ENCODE assay signal across 27 mouse cellular contexts in genomic region chr10:81145307-81145706, GRCm38 (mm10). TPM values are rescaled to one million over a fixed set of nuclear protein-coding genes. Genes with fewer than 3 reads are reported as not detected.
DNase-seq lines count a peak whose midpoint lies in the region; ATAC-seq and TF ChIP-seq lines count a peak whose summit lies in the region.
"Had no signal": no experiment of that assay in that cellular context is flagged by ENCODE, and none has a peak within 500 bp of the region (broad histone marks: within the 10 kb centered on the region; RNA-seq: fewer than 3 reads in every experiment).

No protein-coding gene starts in this region.

- no peak for ATAC-seq in heart, embryonic 12.5 days (ENCODE audit: insufficient number of reproducible peaks, low FRiP score)
- ATAC-seq: activated CD4-positive, CD25-positive, alpha-beta regulatory T cell, adult 4 months; inflammation-experienced regulatory T-cells, adult 6 months; midbrain, embryonic 13.5 days; Patski had no signal

- peaks cover 58% of the 10 kb centered on the region for H3K4me1 ChIP-seq in heart, embryonic 12.5 days (replicated peaks)
- H3K4me1 ChIP-seq in heart, adult 2 months (ENCODE audit: control insufficient read depth, insufficient read depth, low read length) = peaks cover 18% of the 10 kb centered on the region
- peaks cover 97% of the 10 kb centered on the region for H3K4me1 ChIP-seq in E14TG2a.4 (replicated peaks; ENCODE audit: low read depth, low read length)
- H3K4me1 ChIP-seq in embryonic fibroblast, embryonic 13.5 days (ENCODE audit: control insufficient read depth, insufficient read depth, low read length) = peaks cover 16% of the 10 kb centered on the region
- H3K4me1 ChIP-seq in olfactory bulb, adult 2 months (ENCODE audit: control insufficient read depth, insufficient read depth, low read length) = peaks cover 66% of the 10 kb centered on the region

- H3K27ac ChIP-seq in heart, embryonic 12.5 days (ENCODE audit: poor library complexity, severe bottlenecking) = no peak overlapping the region
- H3K27ac ChIP-seq in heart, adult 2 months = no peak overlapping the region
- H3K27ac ChIP-seq in embryonic fibroblast, embryonic 13.5 days (ENCODE audit: insufficient read depth, low read length) = peak overlapping the region; percentile 3; the same call in 1 of the 2 replicates
- H3K27ac ChIP-seq in olfactory bulb, adult 2 months (ENCODE audit: insufficient read depth, low read depth, low read length) = 0 out of 2 replicates have a peak overlapping the region, but pooled peaks have one; percentile 7
- H3K27ac ChIP-seq: heart, embryonic 15.5 days; kidney, postnatal 0 days; limb, embryonic 13.5 days; midbrain, embryonic 13.5 days had no signal

- TF ChIP-seq POLR2A in heart, adult 2 months (IDR thresholded peaks at IDR 0.05; ENCODE audit: insufficient read depth, low read depth, low read length) = no peak
- no peak for TF ChIP-seq POLR2A in embryonic fibroblast, embryonic 13.5 days (IDR thresholded peaks at IDR 0.05; ENCODE audit: low read depth, low read length)
- no peak for TF ChIP-seq POLR2A in olfactory bulb, adult 2 months (IDR thresholded peaks at IDR 0.05; ENCODE audit: insufficient read depth, low read depth, low read length)

- intact Hi-C loops in heart, adult 2 months (cut with DNase I) = no loop called here

- no peaks in the 10 kb centered on the region for H3K9me3 ChIP-seq in heart, embryonic 12.5 days (replicated peaks)
- H3K9me3 ChIP-seq in E14TG2a.4 (ENCODE audit: low read length) = no peaks in the 10 kb centered on the region
- H3K9me3 ChIP-seq: forebrain, embryonic 12.5 days; heart, embryonic 15.5 days; limb, embryonic 13.5 days; midbrain, embryonic 13.5 days had no signal

- H3K36me3 ChIP-seq in heart, embryonic 12.5 days = peaks cover 78% of the 10 kb centered on the region
- H3K36me3 ChIP-seq in heart, adult 2 months (ENCODE audit: control insufficient read depth, insufficient read depth, low read length) = no peaks in the 10 kb centered on the region; the same call in 1 of the 2 replicates
- peaks cover 70% of the 10 kb centered on the region for H3K36me3 ChIP-seq in E14TG2a.4 (ENCODE audit: insufficient read depth, low read length)

- no peak overlapping the region for H3K4me2 ChIP-seq in heart, embryonic 12.5 days
- H3K4me2 ChIP-seq: forebrain, embryonic 12.5 days; heart, embryonic 15.5 days; limb, embryonic 13.5 days; lung, embryonic 14.5 days; midbrain, embryonic 13.5 days had no signal

- H3K79me2 ChIP-seq in heart, adult 2 months (replicated peaks; ENCODE audit: control insufficient read depth, insufficient read depth, low read length) = peaks cover 28% of the 10 kb centered on the region

- H3K4me3 ChIP-seq in heart, embryonic 12.5 days = no peak overlapping the region
- no peak overlapping the region for H3K4me3 ChIP-seq in heart, adult 2 months
- H3K4me3 ChIP-seq in E14TG2a.4 (replicated peaks; ENCODE audit: low read length) = peak overlapping the region; percentile 92
- H3K4me3 ChIP-seq in embryonic fibroblast, embryonic 13.5 days (ENCODE audit: insufficient read depth, low read length) = no peak overlapping the region
- H3K4me3 ChIP-seq in olfactory bulb, adult 2 months (ENCODE audit: insufficient read depth, low read depth, low read length) = no peak overlapping the region
- H3K4me3 ChIP-seq: forebrain, embryonic 12.5 days; heart, embryonic 15.5 days; left cerebral cortex, adult 2 months; limb, embryonic 13.5 days; midbrain, embryonic 13.5 days had no signal

- no peaks in the 10 kb centered on the region for H3K27me3 ChIP-seq in heart, embryonic 12.5 days (replicated peaks)
- no peaks in the 10 kb centered on the region for H3K27me3 ChIP-seq in heart, adult 2 months (ENCODE audit: control insufficient read depth, insufficient read depth, low read length)
- H3K27me3 ChIP-seq in E14TG2a.4 (ENCODE audit: insufficient read depth, low read length) = no peaks in the 10 kb centered on the region
- H3K27me3 ChIP-seq: forebrain, embryonic 12.5 days; heart, embryonic 15.5 days; limb, embryonic 13.5 days; midbrain, embryonic 13.5 days; Patski had no signal

- 90% methylated on average over 6 of the region's 6 CpGs for WGBS in heart, embryonic 12.5 days
- WGBS in heart, adult 2 months = 84% methylated on average over 6 of the region's 6 CpGs
- 79% methylated on average over 6 of the region's 6 CpGs for WGBS in olfactory bulb, adult 2 months

- TF ChIP-seq EP300 in heart, adult 2 months (IDR thresholded peaks at IDR 0.05; ENCODE audit: insufficient read depth, low read depth, low read length) = no peak

- no peak for TF ChIP-seq CTCF in heart, adult 2 months (IDR thresholded peaks at IDR 0.05)
- no peak for TF ChIP-seq CTCF in E14TG2a.4 (conservative IDR thresholded peaks at IDR 0.05; ENCODE audit: low read length)
- TF ChIP-seq CTCF in embryonic fibroblast, embryonic 13.5 days (IDR thresholded peaks at IDR 0.05; ENCODE audit: borderline replicate concordance, insufficient read depth, low read length) = no peak
- TF ChIP-seq CTCF in olfactory bulb, adult 2 months (IDR thresholded peaks at IDR 0.05; ENCODE audit: insufficient read depth, low read depth, low read length) = no peak

- DNase-seq in heart, adult 2 months = no peak
- DNase-seq in Muller cell, postnatal 12 days (ENCODE audit: inconsistent ontology term) = no peak
- DNase-seq in heart, adult 18-20 months = no peak
- DNase-seq in cerebellum, adult 8-10 months = no peak
- DNase-seq: cerebellum, adult 9-11 months; lung, embryonic 14.5 days; spleen, adult 18-20 months; thymus, postnatal 25 days had no signal

- H3K9ac ChIP-seq in heart, embryonic 12.5 days = peak overlapping the region; percentile 6; the same call in 1 of the 2 replicates
- no peak overlapping the region for H3K9ac ChIP-seq in heart, adult 2 months (ENCODE audit: low read depth, low read length)
- H3K9ac ChIP-seq: forebrain, embryonic 12.5 days; lung, embryonic 14.5 days; midbrain, embryonic 13.5 days had no signal

RNA-seq across cellular contexts. Expression of gene Zbtb7a, which starts 10.3 kb away (rescaled TPM):
- polyA plus RNA-seq in heart, embryonic 12.5 days (2016; fragmentation: Nextera tagmentation; extraction: Ambion mirVana) = 24.7 and 24.8 TPM in 2 replicates
- 10 to 100 TPM; 35.2 to 41.4 TPM for total RNA-seq in heart, adult 2 months (2021)
- polyA plus RNA-seq in heart, adult 2 months (2012; rRNA removed) = 16.1 and 20.6 TPM in 2 replicates
- polyA plus RNA-seq in embryonic fibroblast, embryonic 13.5 days (2011; ENCODE audit: insufficient read length, low read depth, missing spikeins) = 16.9 and 23.5 TPM in 2 replicates
- 77.0 TPM in 1 of 2 replicates, not detected in the other for polyA plus RNA-seq in olfactory bulb, adult 2 months (2012; ENCODE audit: insufficient read depth, insufficient read length, low replicate concordance, missing spikeins)
- 10 to 100 TPM; 33.8 to 34.9 TPM for total RNA-seq in heart, adult 18-20 months (2021)

RNA-seq across cellular contexts. Expression of gene Pias4, which starts 22.4 kb away (rescaled TPM):
- 36.0 and 36.1 TPM in 2 replicates for polyA plus RNA-seq in heart, embryonic 12.5 days (2016; fragmentation: Nextera tagmentation; extraction: Ambion mirVana)
- total RNA-seq in heart, adult 2 months (2021) = 10 to 100 TPM; 14.1 to 16.5 TPM
- 22.3 and 23.3 TPM in 2 replicates for polyA plus RNA-seq in heart, adult 2 months (2012; rRNA removed)
- polyA plus RNA-seq in embryonic fibroblast, embryonic 13.5 days (2011; ENCODE audit: insufficient read length, low read depth, missing spikeins) = 25.6 and 27.9 TPM in 2 replicates
- polyA plus RNA-seq in olfactory bulb, adult 2 months (2012; ENCODE audit: insufficient read depth, insufficient read length, low replicate concordance, missing spikeins) = not detected in 2 replicates
- total RNA-seq in heart, adult 18-20 months (2021) = 10 to 100 TPM; 16.5 to 16.9 TPM

RNA-seq across cellular contexts. Expression of gene Eef2, which starts 31.1 kb away (rescaled TPM):
- 408 and 433 TPM in 2 replicates for polyA plus RNA-seq in heart, embryonic 12.5 days (2016; fragmentation: Nextera tagmentation; extraction: Ambion mirVana)
- total RNA-seq in heart, adult 2 months (2021) = 1,000 to 10,000 TPM; 1,027 to 1,244 TPM
- polyA plus RNA-seq in heart, adult 2 months (2012; rRNA removed) = 887 and 1,187 TPM in 2 replicates
- 1,643 and 1,827 TPM in 2 replicates for polyA plus RNA-seq in embryonic fibroblast, embryonic 13.5 days (2011; ENCODE audit: insufficient read length, low read depth, missing spikeins)
- 423 and 2,167 TPM in 2 replicates for polyA plus RNA-seq in olfactory bulb, adult 2 months (2012; ENCODE audit: insufficient read depth, insufficient read length, low replicate concordance, missing spikeins)
- total RNA-seq in heart, adult 18-20 months (2021) = 1,000 to 10,000 TPM; 1,062 to 1,185 TPM

RNA-seq across cellular contexts. Expression of gene Dapk3, which starts 37.5 kb away (rescaled TPM):
- polyA plus RNA-seq in heart, embryonic 12.5 days (2016; fragmentation: Nextera tagmentation; extraction: Ambion mirVana) = 62.8 and 69.0 TPM in 2 replicates
- total RNA-seq in heart, adult 2 months (2021) = 10 to 100 TPM; 27.8 to 29.0 TPM
- 30.6 and 35.5 TPM in 2 replicates for polyA plus RNA-seq in heart, adult 2 months (2012; rRNA removed)
- 48.4 and 51.2 TPM in 2 replicates for polyA plus RNA-seq in embryonic fibroblast, embryonic 13.5 days (2011; ENCODE audit: insufficient read length, low read depth, missing spikeins)
- polyA plus RNA-seq in olfactory bulb, adult 2 months (2012; ENCODE audit: insufficient read depth, insufficient read length, low replicate concordance, missing spikeins) = not detected in 2 replicates
- 10 to 100 TPM; 29.9 to 34.5 TPM for total RNA-seq in heart, adult 18-20 months (2021)

RNA-seq across cellular contexts. Expression of gene 4930442H23Rik, which starts 38.3 kb away (rescaled TPM):
- polyA plus RNA-seq in heart, embryonic 12.5 days (2016; fragmentation: Nextera tagmentation; extraction: Ambion mirVana) = 0.18 TPM in 1 of 2 replicates, not detected in the other
- total RNA-seq in heart, adult 2 months (2021) = not detected
- not detected in 2 replicates for polyA plus RNA-seq in heart, adult 2 months (2012; rRNA removed)
- not detected in 2 replicates for polyA plus RNA-seq in embryonic fibroblast, embryonic 13.5 days (2011; ENCODE audit: insufficient read length, low read depth, missing spikeins)
- polyA plus RNA-seq in olfactory bulb, adult 2 months (2012; ENCODE audit: insufficient read depth, insufficient read length, low replicate concordance, missing spikeins) = not detected in 2 replicates
- total RNA-seq in heart, adult 18-20 months (2021) = not detected
- total RNA-seq: adrenal gland, postnatal 36 days; gastrocnemius, postnatal 4 days; hematopoietic stem cell, adult 5-6 weeks; layer of hippocampus, adult 8-10 months; left cerebral cortex, adult 2 months; neutrophil, adult 5-6 weeks had no signal
- polyA plus RNA-seq: activated CD4-positive, CD25-positive, alpha-beta regulatory T cell, adult 4 months; embryonic facial prominence, embryonic 14.5 days; forebrain, embryonic 12.5 days; heart, embryonic 15.5 days; inflammation-experienced regulatory T-cells, adult 6 months; kidney, postnatal 0 days; limb, embryonic 13.5 days; lung, embryonic 14.5 days had no signal

Comparison
In these comparisons a context has a peak if more than half of its experiments do, and no peak if none do; other contexts are left out.
1. H3K27ac ChIP-seq: peak in embryonic fibroblast, embryonic 13.5 days (single experiment) and olfactory bulb, adult 2 months (single experiment); none in heart, embryonic 12.5 days (single experiment) and heart, adult 2 months (single experiment).